Mouse (Mus musculus) layer of hippocampus, postnatal 14 days (tissue): Measurements from ENCODE around the gene Hand2. TPM values are rescaled to one million over a fixed set of nuclear protein-coding genes. Genes with fewer than 3 reads are reported as not detected.

Source experiments
- DNase-seq, 2 experiments: peaks; one replicate each; pipeline ENCODE4 v3.0.0; 2021 to 2022; ENCODE audit warnings: low spot score in 2 of 2, mixed read lengths in 1 of 2
- total RNA-seq, 2 experiments: library from RNA; stranded (reverse); gene quantifications; 2 replicates each; pipeline ENCODE4 v1.2.3; 2021

Gene Hand2
- total RNA-seq, 2 experiments from 2014 or later, result not detected

DNA sequence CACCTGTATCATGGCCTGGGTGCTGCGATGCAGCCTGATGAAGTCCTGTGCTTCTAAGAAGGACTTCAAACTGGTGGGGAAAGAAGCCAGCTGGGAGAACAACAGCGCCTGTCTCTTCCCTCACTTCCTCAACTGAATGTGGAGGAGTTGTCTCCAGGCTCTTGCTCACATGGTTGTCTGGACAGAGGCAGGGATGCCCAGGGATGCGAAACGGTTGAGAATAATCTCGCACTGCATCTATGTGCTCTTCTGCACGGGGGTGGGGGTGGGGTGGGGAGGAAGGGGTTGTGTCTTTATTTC lies 20.7 kb downstream of the Hand2 start:
- no peak for DNase-seq

DNA sequence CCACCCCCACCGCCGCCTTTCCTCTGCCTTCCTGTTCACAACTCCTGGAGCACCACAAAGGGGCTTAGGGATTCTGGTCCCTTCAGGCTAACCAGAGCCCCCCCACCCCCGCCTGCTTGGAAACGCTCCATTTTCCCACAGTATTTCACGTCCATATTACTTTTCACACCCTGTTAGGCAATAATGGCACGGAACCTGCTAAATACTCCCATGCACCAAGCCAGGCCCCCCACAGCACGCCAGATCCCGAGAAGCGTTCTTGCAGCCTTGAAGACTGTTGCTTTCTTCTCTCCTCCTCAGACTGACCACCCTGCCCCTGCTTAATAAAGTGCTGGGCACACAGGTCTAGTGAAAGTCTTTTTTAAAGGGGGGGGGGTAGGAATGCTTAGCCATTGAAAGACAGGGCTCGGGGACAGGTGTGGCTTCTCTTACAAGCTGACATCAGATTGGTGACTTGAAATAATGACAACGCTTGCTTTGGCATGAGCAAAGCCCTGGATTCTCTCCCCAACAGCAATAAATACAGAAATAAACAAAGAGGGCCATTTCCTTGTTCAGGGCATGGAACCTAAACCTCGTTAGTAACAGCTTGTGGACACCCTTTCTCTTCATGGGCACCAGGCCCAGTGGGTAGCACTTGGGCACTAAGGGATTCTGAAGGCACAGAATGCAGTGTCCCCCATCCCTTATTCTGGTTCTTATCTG lies 21.8 kb downstream of the Hand2 start:
- no peak for DNase-seq

DNA sequence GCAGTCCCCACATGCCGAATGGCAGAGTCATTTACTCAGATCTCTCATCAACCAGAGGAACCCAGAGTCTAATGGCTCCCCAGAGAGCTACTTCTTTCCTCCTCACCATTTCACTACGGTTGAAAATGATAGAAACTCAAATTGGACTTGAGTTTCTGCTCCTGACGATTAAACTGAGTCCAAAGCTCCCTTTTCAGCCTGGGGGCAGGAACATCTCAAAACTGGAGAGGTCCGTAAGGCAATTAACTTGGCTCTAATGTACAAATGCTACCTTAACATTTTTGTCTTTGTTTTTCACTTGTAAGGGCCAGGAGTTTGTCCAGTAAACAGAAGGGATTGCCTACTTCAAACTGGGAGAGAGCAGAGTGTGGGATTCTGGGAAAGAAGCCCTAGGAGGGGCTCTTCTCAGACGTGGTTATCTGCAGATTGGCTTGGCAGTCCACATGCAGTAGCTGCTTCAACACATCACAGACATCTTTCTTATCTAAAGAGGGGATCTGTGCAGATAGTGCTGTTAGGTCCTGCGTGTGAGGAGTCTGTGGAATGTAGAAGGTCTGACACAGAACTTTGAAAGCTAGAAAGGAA lies 23.0 kb downstream of the Hand2 start:
- no peak for DNase-seq

DNA sequence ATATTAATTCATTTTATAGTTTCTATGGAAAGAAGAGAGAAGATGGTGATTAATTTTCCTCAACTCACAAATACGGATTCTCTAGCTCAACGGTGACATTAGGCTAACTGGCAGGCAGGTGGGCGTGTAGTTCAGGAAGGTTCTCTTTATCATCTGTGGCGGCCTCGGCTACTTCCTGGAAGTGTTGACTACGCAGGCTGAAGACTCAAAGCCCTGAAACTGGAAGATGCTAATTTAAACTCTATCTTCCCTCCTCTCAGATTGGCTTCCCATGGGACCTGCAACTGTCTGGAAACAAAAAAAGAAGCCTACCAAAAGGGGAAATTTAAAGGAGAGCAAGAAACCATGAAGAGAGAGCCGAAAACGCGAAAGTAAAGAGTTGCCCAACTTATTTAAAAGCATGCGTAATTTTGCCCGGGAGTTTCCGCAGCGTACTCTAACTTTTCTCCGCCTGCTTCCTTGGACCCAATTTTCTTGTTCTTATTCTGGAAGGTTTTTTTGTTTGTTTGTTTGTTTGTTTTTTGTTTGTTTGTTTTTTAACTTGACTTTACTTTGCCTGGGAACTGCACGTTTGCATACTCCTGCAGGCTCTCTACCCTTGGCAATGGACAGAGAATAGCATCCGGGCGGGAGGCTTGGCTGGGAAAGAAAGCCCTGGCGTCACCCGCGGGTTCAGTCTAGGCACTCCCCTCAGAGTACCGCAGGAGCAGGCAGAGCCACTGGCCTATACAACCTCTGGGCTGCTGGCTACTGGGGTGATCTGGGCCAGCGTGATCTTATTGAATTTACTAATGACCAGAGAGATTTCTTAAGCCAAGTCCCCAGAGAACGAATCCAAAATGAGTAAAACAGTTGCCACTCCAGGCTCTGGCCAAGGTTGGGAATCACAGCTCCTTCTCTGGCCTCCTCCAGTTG lies 24.4 kb downstream of the Hand2 start:
- DNase-seq, result no peak

DNA sequence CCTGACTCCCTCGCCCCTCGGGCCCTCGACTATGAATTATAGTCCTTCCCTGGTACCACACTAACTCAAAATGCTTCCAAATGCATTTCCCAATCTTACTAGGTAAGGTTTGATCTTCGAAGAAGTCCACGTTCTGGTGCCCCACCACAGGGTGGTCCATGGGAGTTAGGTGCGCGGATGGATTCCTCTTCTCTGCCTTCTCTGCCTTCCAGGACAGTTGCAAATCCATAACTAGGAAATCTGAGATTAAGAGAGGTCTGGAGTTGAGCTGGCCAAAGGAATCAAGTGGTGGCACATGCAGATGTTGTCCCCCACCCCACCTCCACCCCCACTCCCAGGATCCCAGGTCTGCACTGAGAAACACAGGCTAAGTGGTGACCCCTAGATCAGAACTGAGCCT lies 25.6 kb downstream of the Hand2 start:
- DNase-seq, result no peak

DNA sequence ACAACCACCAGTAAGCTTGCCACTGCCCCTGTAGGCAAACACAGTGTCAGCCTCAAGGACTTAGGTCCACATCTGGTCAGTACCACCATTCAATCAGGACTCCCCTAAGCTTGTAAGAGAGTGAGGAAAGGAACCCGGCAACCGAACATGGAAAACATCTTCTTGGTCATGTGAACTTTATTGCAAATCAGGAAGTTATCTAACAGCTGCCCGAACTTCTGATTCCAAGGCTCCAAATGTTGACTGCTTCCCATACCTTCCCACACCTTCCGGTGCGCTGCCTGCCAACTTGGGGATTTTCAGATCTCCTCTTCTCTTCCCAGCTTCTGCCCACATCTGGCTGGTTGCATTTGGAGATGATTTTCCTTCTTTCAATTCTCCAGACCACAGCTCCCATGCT lies 26.4 kb downstream of the Hand2 start:
- DNase-seq, result no peak

DNA sequence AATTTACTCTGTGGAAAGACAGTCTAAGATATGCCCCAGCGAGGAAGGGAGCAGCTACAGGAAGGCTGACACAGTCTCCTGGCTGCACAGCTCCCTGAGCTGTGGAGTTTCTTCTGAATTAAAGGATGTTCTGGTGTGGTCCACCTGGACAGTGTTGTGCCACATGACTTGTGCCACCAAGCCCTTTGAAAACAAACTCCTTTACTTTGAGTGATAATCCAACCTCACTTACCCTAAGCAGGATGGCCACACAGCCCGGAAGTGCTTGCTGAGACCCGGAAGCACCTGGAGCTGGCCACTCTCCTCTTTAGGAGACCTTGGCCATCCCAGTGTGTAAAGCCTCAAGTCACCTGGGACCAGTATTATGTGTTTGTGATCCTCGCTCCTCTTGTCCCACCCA lies 27.5 kb downstream of the Hand2 start:
- no peak for DNase-seq

DNA sequence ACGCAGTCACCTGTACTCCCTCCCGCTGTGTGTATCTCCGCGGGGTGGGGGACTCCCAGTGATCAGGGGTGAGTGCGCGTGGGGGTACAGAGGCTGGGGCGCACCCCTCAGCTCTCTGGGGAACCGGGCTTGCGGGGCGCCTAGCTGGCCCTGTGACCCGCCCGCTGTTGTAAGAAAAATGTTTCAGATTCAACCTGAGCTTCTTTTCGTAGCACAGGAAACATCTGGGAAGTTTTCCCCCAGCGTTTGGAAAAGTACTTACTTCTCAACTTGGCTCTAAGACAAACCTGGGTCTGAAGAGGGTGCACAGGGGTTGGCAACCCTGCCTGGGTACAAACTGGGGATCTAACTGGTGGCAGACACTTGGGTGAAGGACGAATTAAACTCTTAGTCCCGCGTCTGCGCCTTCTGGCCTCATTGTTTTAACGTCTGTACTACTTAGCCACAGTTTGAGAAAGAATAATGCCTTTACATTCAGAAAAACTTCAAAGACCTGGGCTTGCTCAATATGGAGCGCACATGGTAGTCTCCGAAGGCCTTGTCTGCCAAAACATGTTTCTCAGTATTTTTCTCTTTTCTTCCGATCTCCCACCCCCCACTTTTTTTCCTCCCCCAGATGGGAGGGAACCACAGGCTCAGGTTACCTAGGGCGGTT lies 28.2 kb downstream of the Hand2 start:
- DNase-seq, result no peak

DNA sequence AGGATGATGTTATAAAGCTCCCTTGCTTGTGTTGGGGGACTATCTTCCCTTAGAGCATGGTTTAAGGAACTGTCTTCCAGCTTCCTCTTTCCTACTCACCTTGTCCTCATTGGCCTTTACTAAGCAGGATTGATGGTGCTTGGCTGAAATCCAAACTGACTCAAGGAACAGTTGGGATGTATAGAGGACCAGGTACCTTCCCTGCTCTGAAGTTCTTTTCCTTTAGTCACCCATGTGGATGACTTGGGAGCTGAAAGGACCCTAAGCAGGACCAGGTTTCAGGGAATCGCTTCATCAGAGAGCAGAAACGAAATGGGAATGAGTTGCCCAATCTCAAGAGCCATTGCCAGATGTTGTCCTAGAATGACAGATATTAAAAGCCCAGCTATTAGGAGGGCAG lies 31.1 kb downstream of the Hand2 start:
- DNase-seq, result no peak

DNA sequence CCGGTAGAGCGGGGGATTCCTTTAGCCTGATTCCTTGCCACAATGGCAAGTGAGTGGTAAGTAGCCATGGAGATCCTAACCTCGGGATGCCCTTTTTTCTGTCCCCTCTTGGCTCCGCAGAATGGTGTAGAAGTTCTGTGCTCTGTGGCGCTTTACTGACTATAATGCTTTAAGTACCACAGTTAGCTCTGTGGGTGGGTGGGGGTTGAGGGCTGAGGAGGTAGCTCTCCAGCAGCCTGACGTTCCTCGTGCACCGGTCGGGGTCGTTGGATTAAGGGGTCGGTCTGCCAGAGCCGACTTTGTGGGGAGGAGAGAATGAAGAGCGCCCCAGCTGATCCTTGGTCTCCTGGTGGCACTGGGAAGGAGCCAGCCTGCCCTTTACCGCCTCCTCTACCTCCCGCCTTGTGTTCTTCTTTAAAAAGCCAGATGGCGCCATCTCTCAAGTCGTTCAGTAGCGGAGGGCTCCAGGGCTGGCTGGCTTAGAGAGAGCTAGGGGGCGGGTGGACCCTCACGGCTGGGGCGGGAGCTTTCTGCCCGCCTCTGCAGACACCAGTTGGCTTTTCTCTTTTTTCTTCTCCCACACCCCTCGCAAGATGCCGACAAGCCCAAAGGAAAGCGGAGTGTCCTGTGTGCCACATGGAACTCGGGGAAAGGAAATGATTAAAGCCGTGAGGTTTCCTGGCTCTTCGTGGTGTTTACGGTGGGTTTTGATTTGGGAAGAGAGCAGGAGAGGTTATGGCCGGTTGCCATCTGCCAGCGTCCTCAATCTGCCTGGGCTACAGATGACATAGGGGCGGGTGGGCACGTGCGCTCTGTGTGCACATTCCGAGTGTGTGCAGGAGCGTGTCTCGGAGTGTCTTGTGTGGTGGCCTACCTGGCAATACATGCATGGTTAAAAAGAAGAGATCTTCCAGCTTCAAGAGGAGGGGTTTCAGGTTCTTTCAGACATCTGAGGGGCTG lies 32.8 kb downstream of the Hand2 start:
- no peak for DNase-seq

DNA sequence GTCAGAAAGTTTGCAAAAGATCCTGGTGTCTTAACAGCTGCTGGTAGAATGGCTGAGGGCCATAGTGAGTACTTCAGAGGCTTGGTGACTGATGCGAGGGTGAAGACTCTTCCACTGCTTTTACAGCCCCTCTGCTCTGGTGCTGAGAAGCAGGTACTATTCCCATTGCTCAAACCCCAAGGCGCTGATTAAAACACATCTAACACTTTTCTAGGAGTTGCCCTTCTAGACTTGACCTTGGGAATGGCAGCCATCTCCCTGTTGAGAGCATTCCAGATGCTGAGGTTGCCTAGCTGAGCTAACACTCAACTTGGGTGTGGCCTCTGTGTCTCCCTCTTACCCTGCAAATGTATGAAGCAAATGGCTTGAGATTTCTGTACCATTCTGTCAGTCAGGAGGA lies 34.1 kb downstream of the Hand2 start:
- no peak for DNase-seq

DNA sequence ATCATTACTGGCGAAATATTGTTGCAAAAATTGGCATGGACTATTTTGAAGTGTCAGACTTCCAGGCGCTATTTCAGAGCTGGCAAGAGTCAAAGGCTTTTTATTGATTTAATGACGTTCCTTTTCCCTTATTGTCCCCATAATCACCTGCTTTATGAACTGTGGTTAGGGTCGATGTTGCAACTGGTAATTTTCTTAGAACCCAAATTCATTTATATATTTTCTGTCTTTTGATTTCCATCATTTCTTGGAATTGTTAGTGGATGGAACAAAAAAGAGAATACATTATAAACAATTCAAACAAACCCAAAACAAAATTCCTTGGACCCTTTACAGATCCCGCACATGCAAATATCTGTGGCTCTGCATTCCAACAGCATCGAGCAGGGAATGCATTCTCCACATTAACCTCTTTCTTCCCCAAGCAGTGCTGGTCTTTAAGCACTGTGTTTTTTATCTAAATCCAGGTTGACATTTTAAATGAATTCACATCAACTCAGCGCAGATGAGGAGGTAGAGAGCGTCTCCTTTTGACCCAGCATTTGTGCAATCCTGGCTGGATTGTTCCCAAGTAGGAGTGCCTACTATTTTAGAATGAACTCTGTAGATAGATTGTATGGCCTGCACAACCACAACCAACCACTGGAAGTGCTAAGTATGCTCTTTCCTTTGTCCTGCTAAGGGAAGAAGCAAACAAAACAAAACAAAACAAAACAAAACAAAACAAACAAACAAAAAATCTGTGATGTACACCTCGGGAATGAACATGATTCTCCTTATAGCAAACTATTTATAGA lies 35.9 kb downstream of the Hand2 start:
- no peak for DNase-seq

DNA sequence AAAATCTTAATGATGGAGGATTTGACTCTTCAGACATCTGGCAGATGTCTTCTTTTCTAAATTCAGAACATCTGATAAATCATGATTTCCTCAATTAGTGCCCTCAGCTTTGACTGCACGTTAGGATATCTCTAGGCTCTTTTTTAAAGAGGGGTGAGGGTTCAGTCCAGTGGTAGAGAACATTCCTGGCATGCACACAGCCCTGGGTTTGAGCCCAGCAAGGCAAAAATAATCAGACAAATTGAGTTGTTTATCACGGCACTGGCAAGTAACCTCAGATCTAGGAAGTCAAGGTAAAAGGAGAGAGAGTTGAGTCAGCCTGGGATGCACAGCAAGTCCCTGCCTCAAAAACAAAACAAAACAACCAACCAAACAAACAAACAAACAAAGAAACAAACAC lies 39.7 kb downstream of the Hand2 start:
- peak in 1 of 2 experiments; percentile 49 for DNase-seq

DNA sequence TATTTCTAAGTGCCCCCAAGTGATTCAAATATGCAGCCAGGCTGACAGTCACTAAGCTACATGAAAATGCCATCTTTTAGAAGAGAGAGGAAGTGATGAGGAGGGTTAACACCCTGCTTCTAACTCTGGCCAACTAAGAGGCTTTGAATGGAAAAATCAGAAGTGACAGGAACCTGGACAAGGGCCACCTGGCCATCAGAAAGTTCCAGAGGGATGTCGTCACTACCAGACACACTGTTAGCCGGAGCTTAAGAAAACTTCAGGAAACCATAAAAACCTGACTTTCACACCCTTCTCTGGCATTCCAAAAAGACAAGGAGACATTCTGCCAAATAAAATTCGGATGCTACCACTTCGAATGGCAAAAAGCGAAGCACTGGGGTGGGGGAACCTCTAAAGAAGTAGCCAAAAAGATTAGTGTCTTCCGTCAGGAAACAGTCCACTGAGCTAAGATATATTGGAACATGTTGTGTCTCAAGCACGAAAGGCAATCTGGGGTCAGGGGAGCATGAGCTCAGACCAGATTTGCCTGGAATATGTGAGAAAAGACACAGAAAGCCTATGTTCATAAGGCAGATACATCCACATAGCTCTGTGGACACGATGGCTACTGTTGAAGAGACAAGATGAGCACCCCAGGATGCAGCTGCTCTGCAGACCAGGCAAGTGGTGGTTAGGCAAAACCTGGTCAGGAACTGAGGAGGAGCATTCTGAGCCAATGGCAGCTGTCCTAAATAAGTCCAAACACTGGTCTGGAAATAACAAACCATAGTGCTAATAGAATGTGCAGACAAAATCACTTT lies 40.4 kb downstream of the Hand2 start:
- DNase-seq, result peak in 1 of 2 experiments; percentile 33

DNA sequence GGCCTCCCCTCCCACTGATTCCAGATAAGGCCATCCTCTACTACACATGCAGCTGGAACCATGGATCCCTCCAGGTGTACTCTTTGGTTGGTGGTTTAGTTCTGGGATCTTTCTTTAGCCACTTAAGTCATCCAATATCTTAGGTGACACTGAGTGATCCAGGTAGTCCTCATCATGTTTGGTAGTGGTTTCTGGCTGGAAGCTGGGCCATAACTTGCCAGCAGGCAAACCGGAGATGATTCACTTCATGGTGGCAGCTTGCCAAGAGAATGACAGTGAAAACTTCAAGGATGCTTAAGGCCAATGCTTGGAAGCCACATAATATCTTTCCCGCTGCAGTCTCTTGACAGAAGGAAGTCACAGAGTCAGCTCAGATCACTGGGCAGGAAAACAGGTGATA lies 42.1 kb downstream of the Hand2 start:
- no peak for DNase-seq

DNA sequence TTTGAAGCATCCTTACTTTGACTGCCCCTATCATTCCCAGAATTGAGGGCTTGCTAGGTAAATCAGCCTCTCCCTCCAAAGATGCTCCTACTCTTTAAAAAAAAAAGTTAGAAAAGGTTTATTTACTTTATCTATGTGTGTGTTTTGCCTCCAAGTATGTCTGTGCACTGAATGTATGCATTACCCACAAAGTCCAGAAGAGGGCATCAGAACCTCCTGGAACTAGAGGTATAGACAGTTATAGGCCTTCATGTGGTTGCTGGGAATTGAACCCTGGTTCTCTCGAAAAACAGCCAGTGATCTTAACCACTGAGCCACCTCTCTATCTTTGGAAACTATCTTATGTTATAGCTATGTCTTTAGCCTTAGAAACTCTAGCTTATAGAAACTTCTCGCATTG lies 53.3 kb downstream of the Hand2 start:
- DNase-seq, result no peak
